30 mouse cellular contexts compared by ENCODE assay signal in genomic region chr9:115229145-115229544, GRCm38 (mm10).
DNase-seq lines count a peak whose midpoint lies in the region; ATAC-seq and TF ChIP-seq lines count a peak whose summit lies in the region.
"Had no signal": no experiment of that assay in that cellular context is flagged by ENCODE, and none has a peak within 500 bp of the region (broad histone marks: within the 10 kb centered on the region; RNA-seq: fewer than 3 reads in every experiment).

No protein-coding gene starts in this region.

- no peaks in the 10 kb centered on the region for H3K79me2 ChIP-seq in heart, adult 2 months (replicated peaks; ENCODE audit: control insufficient read depth, insufficient read depth, low read length)

- TF ChIP-seq CTCF in heart, adult 2 months (IDR thresholded peaks at IDR 0.05), result no peak

- no peak for TF ChIP-seq EP300 in heart, adult 2 months (IDR thresholded peaks at IDR 0.05; ENCODE audit: insufficient read depth, low read depth, low read length)

- H3K4me1 ChIP-seq in heart, embryonic 10.5 days, result peaks cover 19% of the 10 kb centered on the region
- no peaks in the 10 kb centered on the region for H3K4me1 ChIP-seq in heart, adult 2 months (ENCODE audit: control insufficient read depth, insufficient read depth, low read length)
- H3K4me1 ChIP-seq in midbrain, embryonic 11.5 days (ENCODE audit: control insufficient read depth, insufficient read depth, low read length), result no peaks in the 10 kb centered on the region
- peaks cover 12% of the 10 kb centered on the region for H3K4me1 ChIP-seq in midbrain, embryonic 13.5 days (replicated peaks)
- H3K4me1 ChIP-seq: embryonic facial prominence, embryonic 13.5 days; embryonic facial prominence, embryonic 15.5 days had no signal

- intact Hi-C loops in heart, adult 2 months (cut with DNase I), result no loop called here

- no peaks in the 10 kb centered on the region for H3K9me3 ChIP-seq in heart, embryonic 10.5 days
- no peaks in the 10 kb centered on the region for H3K9me3 ChIP-seq in midbrain, embryonic 11.5 days (ENCODE audit: control insufficient read depth, low read length)
- H3K9me3 ChIP-seq in midbrain, embryonic 13.5 days, result no peaks in the 10 kb centered on the region
- H3K9me3 ChIP-seq: embryonic facial prominence, embryonic 13.5 days; embryonic facial prominence, embryonic 15.5 days; forebrain, embryonic 10.5 days; forebrain, embryonic 12.5 days had no signal

- no peaks in the 10 kb centered on the region for H3K27me3 ChIP-seq in heart, embryonic 10.5 days (ENCODE audit: insufficient read depth, poor library complexity, severe bottlenecking)
- no peaks in the 10 kb centered on the region for H3K27me3 ChIP-seq in heart, adult 2 months (ENCODE audit: control insufficient read depth, insufficient read depth, low read length)
- no peaks in the 10 kb centered on the region for H3K27me3 ChIP-seq in midbrain, embryonic 11.5 days (ENCODE audit: control insufficient read depth, insufficient read depth, low read length)
- H3K27me3 ChIP-seq in midbrain, embryonic 13.5 days, result no peaks in the 10 kb centered on the region
- H3K27me3 ChIP-seq: CH12.LX; embryonic facial prominence, embryonic 13.5 days; embryonic facial prominence, embryonic 15.5 days; forebrain, embryonic 12.5 days; Patski had no signal

- peak; percentile 12; the same call in 1 of the 2 replicates for ATAC-seq in frontal cortex, adult (ENCODE audit: low TSS enrichment)
- ATAC-seq in midbrain, embryonic 11.5 days (ENCODE audit: low FRiP score), result no peak
- ATAC-seq in midbrain, embryonic 13.5 days, result no peak
- ATAC-seq: activated CD4-positive, CD25-positive, alpha-beta regulatory T cell, adult 4 months; CD4-positive, CD25-positive, alpha-beta regulatory T cell, adult 4 months; forebrain, embryonic 14.5 days; Patski had no signal

- H3K27ac ChIP-seq in heart, embryonic 10.5 days, result peak overlapping the region; percentile 59; the same call in 1 of the 2 replicates
- no peak overlapping the region for H3K27ac ChIP-seq in heart, adult 2 months
- H3K27ac ChIP-seq in midbrain, embryonic 11.5 days (ENCODE audit: low read depth, low read length), result no peak overlapping the region
- no peak overlapping the region for H3K27ac ChIP-seq in midbrain, embryonic 13.5 days
- H3K27ac ChIP-seq: embryonic facial prominence, embryonic 13.5 days; embryonic facial prominence, embryonic 15.5 days; forebrain, embryonic 10.5 days; forebrain, embryonic 12.5 days had no signal

- no peak for TF ChIP-seq POLR2A in heart, adult 2 months (IDR thresholded peaks at IDR 0.05; ENCODE audit: insufficient read depth, low read depth, low read length)

- no peak overlapping the region for H3K4me2 ChIP-seq in midbrain, embryonic 11.5 days
- H3K4me2 ChIP-seq in midbrain, embryonic 13.5 days (replicated peaks), result no peak overlapping the region
- H3K4me2 ChIP-seq: embryonic facial prominence, embryonic 13.5 days; embryonic facial prominence, embryonic 15.5 days; forebrain, embryonic 12.5 days had no signal

- 51% methylated on average over 4 of the region's 4 CpGs for WGBS in heart, embryonic 10.5 days
- WGBS in heart, adult 2 months, result 80% methylated on average over 4 of the region's 4 CpGs
- 70% methylated on average over 4 of the region's 4 CpGs for WGBS in midbrain, embryonic 11.5 days
- WGBS in midbrain, embryonic 13.5 days, result 71% methylated on average over 4 of the region's 4 CpGs

- no peak overlapping the region for H3K9ac ChIP-seq in heart, adult 2 months (ENCODE audit: low read depth, low read length)
- H3K9ac ChIP-seq in midbrain, embryonic 11.5 days (ENCODE audit: low read length), result no peak overlapping the region
- H3K9ac ChIP-seq in midbrain, embryonic 13.5 days (replicated peaks), result no peak overlapping the region
- H3K9ac ChIP-seq: embryonic facial prominence, embryonic 13.5 days; embryonic facial prominence, embryonic 15.5 days; forebrain, embryonic 12.5 days had no signal

- peaks cover 3% of the 10 kb centered on the region; the same call in 1 of the 2 replicates for H3K36me3 ChIP-seq in heart, embryonic 10.5 days
- H3K36me3 ChIP-seq in heart, adult 2 months (ENCODE audit: control insufficient read depth, insufficient read depth, low read length), result no peaks in the 10 kb centered on the region
- H3K36me3 ChIP-seq in midbrain, embryonic 11.5 days (ENCODE audit: control insufficient read depth, insufficient read depth, low read length), result no peaks in the 10 kb centered on the region; the same call in 1 of the 2 replicates
- no peaks in the 10 kb centered on the region for H3K36me3 ChIP-seq in midbrain, embryonic 13.5 days
- H3K36me3 ChIP-seq: forebrain, embryonic 10.5 days; forebrain, embryonic 12.5 days; G1E had no signal

- no peak overlapping the region for H3K4me3 ChIP-seq in heart, embryonic 10.5 days
- no peak overlapping the region for H3K4me3 ChIP-seq in heart, adult 2 months
- H3K4me3 ChIP-seq in midbrain, embryonic 11.5 days (ENCODE audit: low read depth, low read length), result no peak overlapping the region
- no peak overlapping the region for H3K4me3 ChIP-seq in midbrain, embryonic 13.5 days (replicated peaks)
- H3K4me3 ChIP-seq: embryonic facial prominence, embryonic 13.5 days; embryonic facial prominence, embryonic 15.5 days; erythroblast, embryonic 14.5 days; forebrain, embryonic 10.5 days; forebrain, embryonic 12.5 days had no signal

- DNase-seq in frontal cortex, postnatal 25 days (ENCODE audit: low spot score in 2 of 2), result no peak
- no peak for DNase-seq in heart, embryonic 10.5 days (ENCODE audit: low spot score)
- DNase-seq in heart, adult 2 months, result no peak
- DNase-seq in midbrain, embryonic 11.5 days (ENCODE audit: low spot score, missing footprints), result peak; percentile 56
- DNase-seq in brain, adult 2 months (ENCODE audit: low read depth, low spot score), result peak; percentile 38
- DNase-seq in spleen, adult 18-20 months, result no peak
- DNase-seq: adrenal gland, adult 8-10 months; adrenal gland, postnatal 14 days; adrenal gland, postnatal 36 days; B cell, adult 2 months; cerebellum, adult 11 months; cerebellum, adult 18-20 months; cerebellum, adult 8-10 months; cerebellum, adult 9-11 months; cerebellum, postnatal 14 days; cerebellum, postnatal 36 days; embryo, embryonic 11 days had no signal

Comparison
In these comparisons a context has a peak if more than half of its experiments do, and no peak if none do; other contexts are left out.
1. DNase-seq: peak in midbrain, embryonic 11.5 days (single experiment) and brain, adult 2 months (single experiment); none in frontal cortex, postnatal 25 days (0 of 2), heart, embryonic 10.5 days (single experiment), heart, adult 2 months (0 of 2) and spleen, adult 18-20 months (0 of 2).